Mouse (Mus musculus) frontal cortex, adult (tissue): ENCODE results near the gene Dnajc4.

Experiments
- ATAC-seq: cut with Nextera tagmentation; 2 replicates; pipeline ENCODE4 v1.9.2; 2017; ENCODE audit warnings: mild to moderate bottlenecking, moderate library complexity, mixed read lengths; ENCODE audit not compliant: low TSS enrichment

Dnajc4 gene

GRCm38 (mm10) chr19:6975537-6976521 lies 16.5 kb downstream of the Dnajc4 start, which contains the start of gene Plcb3:
Plcb3 (minus strand) TSS chr19:6976470.
- ATAC-seq, result no peak

GRCm38 (mm10) chr19:6974211-6975205 lies 17.9 kb downstream of the Dnajc4 start, which contains the start of gene Ppp1r14b:
Ppp1r14b (plus strand) TSS chr19:6974968.
- ATAC-seq, result peak; percentile 42; the same call in 1 of the 2 replicates

GRCm38 (mm10) chr19:6973581-6974190 lies 18.7 kb downstream of the Dnajc4 start:
- ATAC-seq, result no peak

GRCm38 (mm10) chr19:6972247-6972917 lies 20.0 kb downstream of the Dnajc4 start:
- ATAC-seq, result no peak

GRCm38 (mm10) chr19:6971644-6972043 lies 20.7 kb downstream of the Dnajc4 start:
- no peak for ATAC-seq

GRCm38 (mm10) chr19:6970460-6971085 lies 21.8 kb downstream of the Dnajc4 start:
- ATAC-seq, result no peak

GRCm38 (mm10) chr19:6969665-6970381 lies 22.5 kb downstream of the Dnajc4 start:
- ATAC-seq, result no peak

GRCm38 (mm10) chr19:6969291-6969664 lies 23.1 kb downstream of the Dnajc4 start:
- ATAC-seq, result no peak

- ATAC-seq, result no peak
Observed at GRCm38 (mm10) chr19:6968491-6969271, 23.7 kb downstream of the Dnajc4 start.

- no peak for ATAC-seq
Observed at GRCm38 (mm10) chr19:6956461-6956860, 35.9 kb downstream of the Dnajc4 start.

- ATAC-seq, result no peak
Observed at GRCm38 (mm10) chr19:6955424-6955823, 36.9 kb downstream of the Dnajc4 start.

- ATAC-seq, result no peak
Observed at GRCm38 (mm10) chr19:6954046-6954445, 38.3 kb downstream of the Dnajc4 start.

- no peak for ATAC-seq
Observed at GRCm38 (mm10) chr19:6952712-6953037, 39.7 kb downstream of the Dnajc4 start.

- ATAC-seq, result peak; percentile 34
Observed at GRCm38 (mm10) chr19:6951994-6952711, 40.2 kb downstream of the Dnajc4 start.

GRCm38 (mm10) chr19:6951381-6951968 lies 40.9 kb downstream of the Dnajc4 start:
- peak; percentile 78 for ATAC-seq

- ATAC-seq, result peak; percentile 53
Observed at GRCm38 (mm10) chr19:6950613-6951153, 41.7 kb downstream of the Dnajc4 start.

GRCm38 (mm10) chr19:6949951-6950350 lies 42.4 kb downstream of the Dnajc4 start:
- no peak for ATAC-seq

- ATAC-seq, result no peak
Observed at GRCm38 (mm10) chr19:6949532-6949931, 42.8 kb downstream of the Dnajc4 start.
